Mouse (Mus musculus) bone marrow, adult 2 months (tissue): ENCODE data around the gene Gpatch4.

ENCODE experiments used
- CTCF ChIP-seq: fragments of 200-500 bp; IDR thresholded peaks from 2 replicates; pipeline ENCODE4 v1.5.1; 2011; ENCODE audit warnings: low read length, control low read depth; ENCODE audit not compliant: control insufficient read depth, insufficient read depth
- POLR2A ChIP-seq: fragments of 200-500 bp; IDR thresholded peaks from 2 replicates; pipeline ENCODE4 v1.6.1; 2011; ENCODE audit warnings: low read depth, mild to moderate bottlenecking, control low read depth, low read length, borderline replicate concordance; ENCODE audit not compliant: control insufficient read depth

DNA sequence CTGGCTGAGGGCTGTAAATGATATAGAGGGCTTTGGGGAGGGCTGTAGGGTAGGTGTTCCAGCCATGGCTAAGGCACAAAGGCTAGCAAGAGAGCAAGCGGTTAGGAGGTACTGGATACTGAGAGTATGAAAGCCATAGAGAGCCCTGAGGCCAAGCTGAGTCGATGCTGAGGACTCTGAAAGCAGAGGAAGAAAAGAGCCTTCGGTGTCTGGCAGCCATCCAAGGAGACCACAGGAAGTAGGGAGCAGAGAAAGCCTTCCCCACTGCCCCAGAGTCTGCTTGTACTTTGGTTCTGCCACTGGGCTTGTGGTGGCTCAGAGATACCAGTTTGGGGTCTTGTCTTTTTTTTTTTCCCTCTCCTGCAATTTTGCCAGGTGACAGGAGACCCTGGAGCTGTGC, 57.3 kb downstream of the Gpatch4 start:
- TF ChIP-seq POLR2A (no peak), CTCF (no peak)
